Mouse (Mus musculus) fat pad, adult 2 months (tissue): Measurements from ENCODE around the gene Mrps18c.

Source experiments
- DNase-seq: peaks from one replicate; pipeline ENCODE4 v3.0.0-alpha.2; 2011; ENCODE audit warnings: low read depth, low spot score; ENCODE audit errors: extremely low read depth

Gene Mrps18c

DNA sequence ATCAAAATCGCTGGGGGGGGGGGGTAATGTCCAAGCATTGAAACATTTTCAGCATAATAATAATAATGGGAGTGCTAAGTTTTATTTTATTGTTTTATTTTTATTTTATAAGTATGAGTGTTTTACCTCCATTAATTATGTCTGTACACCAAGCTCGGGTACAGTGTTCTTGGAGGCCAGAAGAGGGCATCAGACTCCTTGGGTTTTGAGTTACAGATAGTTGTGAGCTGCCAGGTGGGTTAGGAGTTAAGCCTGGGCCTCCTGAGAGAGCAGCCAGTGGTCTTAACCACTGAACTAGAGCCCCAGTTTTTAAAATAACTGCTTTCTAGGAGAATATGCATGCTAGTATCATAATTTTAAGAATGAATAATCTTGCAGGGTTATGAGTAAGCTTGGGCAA, 27.5 kb downstream of the Mrps18c start:
- DNase-seq = no peak

DNA sequence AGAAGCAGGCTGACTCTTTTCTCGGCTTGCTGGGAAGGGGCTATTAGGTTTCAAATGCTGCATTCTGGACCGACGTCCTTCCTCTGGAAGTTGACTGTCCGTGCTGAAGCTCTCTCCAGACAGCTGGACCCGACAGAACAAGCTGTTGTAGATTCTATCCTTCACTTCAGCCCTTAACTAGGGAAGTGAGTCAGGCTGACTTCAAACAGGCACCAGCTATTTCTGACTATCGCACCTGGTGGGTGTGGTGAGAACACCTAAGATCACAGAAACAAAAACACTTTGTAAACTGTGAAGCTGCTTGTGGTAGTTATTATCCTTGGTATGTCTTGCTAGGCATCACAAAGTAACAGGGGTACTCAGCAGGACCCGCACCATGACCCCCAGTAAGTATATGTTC, 28.1 kb downstream of the Mrps18c start:
- no peak for DNase-seq

DNA sequence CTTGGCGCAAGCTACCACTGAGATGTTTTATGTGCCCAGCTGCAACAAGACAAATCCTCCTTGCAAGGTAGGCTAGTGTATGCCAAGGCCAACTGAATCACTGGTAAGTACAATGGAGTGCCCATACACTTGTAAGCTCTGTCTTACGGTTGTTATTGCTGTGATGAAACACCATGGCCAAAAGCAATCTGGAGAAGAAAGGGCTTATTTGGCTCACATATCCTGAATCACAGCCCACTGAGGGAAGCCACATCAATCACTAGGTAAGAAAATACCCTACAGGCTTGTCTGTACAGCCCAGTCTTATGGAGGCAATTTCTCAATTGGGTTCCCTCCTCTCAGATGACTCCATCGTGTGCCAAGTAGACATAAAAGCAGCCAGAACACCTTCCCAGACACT, 30.3 kb downstream of the Mrps18c start:
- peak; percentile 94 for DNase-seq

DNA sequence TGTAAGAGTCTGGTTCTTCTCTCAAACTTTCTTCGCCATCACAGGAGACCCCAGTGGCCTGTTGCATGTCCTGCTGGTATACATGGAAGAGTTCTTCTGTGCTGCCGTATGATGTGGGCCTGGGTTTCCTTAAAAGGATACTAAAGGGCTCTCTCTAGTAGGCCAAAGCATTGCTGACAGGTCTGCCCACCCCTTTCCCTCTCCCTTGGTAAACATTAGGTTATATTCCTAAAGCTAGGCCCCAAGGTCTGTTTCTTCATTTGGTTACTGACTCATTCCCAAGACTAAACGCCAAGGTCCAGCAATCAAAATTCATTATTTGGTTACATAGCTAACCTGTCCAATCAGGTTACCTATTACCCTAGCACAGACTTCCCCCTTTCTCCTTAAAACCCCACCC, 34.3 kb downstream of the Mrps18c start:
- no peak for DNase-seq

DNA sequence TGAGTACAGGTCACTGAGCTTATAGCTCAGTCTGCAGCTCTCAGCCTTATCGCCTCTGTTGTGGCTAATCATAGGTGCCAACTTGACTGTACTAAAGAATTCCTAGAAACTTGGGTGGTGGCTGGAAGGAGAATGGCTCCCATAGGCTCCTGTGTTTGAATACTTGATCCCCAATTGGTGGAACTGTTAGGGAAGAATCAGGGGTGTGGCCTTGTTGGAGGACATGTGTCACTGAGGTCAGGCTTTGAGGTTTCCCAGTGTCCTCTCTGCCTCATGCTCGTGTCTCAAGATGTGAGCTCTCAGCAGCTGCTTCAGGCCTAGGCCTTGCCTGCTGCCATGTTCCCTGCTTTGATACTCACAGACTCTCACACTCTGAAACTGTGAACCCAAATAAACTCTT, 35.4 kb downstream of the Mrps18c start:
- no peak for DNase-seq

DNA sequence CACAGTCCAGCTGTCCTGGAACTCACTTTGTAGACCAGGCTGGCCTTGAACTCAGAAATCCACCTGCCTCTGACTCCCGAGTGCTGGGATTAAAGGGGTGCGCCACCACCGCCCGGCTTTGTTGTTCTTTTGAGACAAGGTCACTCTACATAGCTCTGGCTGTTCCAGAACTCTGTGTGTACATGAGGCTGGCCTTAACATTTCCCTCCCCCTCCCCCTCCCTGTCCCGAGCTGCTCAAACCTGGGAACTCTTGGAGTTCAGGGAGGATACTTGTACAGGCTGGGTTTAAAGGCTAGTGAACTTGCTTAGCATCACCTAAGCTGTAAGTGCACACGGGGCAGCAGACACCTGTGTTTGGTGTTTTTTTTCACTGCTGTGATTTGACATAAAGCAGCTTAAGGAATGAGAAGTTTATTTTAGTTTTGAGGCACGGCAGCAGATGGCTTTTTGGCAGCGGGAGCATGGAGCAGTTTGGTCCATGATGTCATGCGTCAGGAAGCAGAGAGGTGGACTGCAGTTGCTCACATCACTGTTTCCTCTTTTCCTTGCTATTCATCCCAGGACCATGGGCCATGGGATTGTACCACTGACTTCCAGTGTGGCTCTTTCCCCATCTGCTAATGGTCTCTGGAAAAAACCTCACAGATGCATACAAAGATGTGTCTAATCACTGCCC, 37.6 kb downstream of the Mrps18c start:
- DNase-seq = no peak

DNA sequence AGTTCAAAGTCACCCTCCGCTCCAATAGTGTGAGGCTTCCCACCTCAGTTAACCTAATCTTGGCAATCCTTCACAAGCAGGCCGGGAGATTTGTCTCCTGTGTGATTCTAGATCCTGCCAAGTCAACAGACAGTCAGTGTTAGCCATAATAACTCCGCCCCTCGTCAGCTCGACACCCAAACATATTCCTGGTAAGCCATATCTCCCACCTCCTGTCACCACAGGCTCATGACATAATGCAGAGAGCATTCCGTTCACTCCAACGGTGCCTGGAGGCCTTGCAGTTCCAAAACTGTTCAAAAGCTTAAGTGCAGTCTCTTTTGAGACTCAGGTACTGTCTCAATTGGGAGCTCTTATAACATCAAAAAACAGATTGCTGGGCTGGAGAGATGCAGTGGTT, 39.5 kb downstream of the Mrps18c start:
- DNase-seq = no peak

DNA sequence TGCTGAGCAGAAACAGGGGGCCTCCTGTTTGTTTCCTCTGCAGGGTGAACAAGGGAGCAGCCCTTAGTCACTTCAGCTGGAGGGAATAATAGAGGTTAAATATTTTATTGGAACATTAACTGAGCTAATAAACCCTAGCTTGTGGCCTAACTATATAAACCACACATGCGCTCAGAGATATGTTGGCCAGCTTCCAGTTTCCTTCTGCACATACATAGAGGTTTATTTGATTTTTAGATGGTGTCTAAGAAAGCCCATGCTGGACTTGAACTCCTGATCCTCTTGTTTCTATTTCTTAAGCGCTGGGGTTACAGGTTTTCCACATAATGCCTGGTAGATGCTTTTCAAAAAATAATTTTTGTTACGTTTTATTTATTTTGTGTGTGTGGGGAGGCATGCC, 46.1 kb downstream of the Mrps18c start:
- no peak for DNase-seq

DNA sequence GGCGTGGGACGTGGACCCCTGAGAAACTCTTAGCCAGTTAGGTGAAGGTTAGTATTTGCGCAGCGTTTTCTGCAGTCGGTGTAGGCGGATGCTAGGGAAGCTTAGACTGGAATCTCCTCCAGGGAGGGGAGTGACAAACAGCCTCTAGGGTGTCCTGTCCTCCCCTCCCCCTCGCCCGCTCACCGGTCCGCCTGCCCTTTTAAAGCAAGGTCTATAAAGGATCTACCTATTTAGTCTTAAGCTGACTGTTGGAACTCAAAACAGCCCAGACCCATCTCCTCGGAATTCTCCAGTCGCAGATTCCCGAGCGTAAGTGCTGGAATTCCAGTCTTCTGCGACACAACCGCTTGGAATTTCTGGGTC, 47.0 kb downstream of the Mrps18c start, which contains the start of gene Gpat3:
TSS of gene Gpat3 (plus strand) at position 229 of the 363 bp plus-strand sequence.
- no peak for DNase-seq

DNA sequence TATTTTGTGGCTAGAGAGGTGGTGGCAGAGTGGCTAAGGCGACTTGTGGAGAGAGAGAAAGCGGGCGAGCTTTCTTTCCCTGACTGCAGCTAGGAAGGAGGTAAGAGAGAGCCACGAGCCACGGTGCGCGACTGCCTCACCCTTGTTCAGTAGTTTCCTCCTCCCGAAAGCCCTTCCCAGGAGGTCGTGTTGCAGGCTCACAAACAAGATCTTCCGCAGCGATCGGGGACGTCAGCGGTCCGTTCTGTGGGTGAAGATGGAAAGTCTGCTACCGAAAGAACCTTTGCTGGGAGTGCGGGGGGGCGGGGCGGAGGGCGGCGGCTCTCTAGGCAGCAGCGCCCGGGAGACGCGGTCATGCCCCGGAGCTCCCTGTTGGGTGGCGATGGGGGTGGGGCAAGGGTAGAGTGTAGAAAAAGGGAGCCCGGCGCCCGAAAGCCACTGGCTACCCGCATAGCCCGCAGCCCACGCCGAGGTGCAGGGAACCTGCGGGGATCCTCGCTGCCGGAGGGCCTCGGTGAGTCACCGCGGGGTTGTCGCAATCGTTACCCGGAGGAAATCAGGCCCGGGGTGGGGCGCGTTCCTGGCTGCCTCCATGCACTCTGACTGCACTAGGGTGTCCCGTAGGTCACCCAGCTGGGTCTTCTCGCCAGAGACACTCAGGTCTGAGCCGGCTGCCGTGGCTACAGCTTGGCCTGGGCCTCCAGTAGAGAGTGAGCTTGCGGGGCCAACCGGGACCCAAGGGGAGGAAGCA, 47.6 kb downstream of the Mrps18c start:
- DNase-seq = no peak

DNA sequence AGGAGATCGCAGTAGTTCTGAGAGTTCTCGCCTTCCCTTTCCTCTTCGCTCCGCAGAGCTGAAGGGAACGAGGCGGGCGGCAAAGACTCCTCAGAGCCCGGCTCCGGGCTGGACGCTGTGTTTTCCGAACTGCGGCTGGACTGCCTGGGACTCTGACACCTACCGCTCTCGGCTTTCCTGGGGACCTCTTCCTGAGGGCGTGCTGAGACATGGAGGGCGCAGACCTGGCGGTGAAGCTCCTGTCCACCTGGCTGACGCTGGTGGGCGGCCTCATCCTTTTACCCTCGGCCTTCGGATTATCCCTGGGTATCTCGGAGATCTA, 48.1 kb downstream of the Mrps18c start:
- no peak for DNase-seq

DNA sequence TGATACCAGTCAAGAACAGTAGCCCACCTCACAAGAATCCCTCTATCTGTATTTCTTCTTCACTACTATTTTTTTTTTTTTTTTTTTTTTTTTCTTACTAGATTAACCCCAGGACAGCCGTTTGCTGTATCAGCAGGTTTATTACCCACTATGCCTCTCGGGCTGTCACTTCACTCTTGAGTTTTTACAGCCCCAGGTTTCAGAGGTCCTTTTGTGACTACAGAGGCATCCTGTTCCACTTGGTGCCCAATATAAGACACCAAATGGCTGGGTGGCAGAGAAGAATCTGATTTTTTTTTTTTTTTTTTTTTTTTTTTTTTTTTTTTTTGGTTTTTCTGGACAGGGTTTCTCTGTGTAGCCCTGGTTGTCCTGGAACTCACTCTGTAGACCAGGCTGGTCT, 48.7 kb downstream of the Mrps18c start:
- no peak for DNase-seq

DNA sequence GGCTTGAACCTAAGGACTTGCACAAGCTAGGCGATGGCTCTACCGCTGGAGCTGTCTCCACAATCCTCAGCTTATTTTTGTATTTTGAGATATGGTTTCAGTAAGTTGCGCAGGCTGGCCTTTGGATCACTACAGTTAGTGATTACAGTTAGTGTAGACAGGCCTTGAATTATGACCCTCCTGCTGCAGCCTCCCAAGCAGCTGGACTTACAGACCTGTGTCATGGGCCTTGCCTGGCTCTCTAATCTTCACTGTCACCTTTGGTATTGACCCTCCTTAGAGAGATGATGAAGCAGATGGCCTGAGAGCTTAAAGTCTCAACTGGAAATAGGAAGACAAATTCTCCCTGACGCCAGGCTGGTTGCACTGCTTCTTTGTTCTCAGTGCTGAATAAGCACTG, 55.5 kb downstream of the Mrps18c start:
- DNase-seq = no peak
